Mouse (Mus musculus) layer of hippocampus, adult 8-10 months (tissue): ENCODE measurements around the gene Fam213b. TPM values are rescaled to one million over a fixed set of nuclear protein-coding genes. Genes with fewer than 3 reads are reported as not detected.

Experiments
- DNase-seq, 2 experiments: peaks; one replicate each; pipeline ENCODE4 v3.0.0; 2022; ENCODE audit warnings: low spot score in 2 of 2
- total RNA-seq, 4 experiments: library from RNA; stranded (reverse); gene quantifications; 2 replicates each; pipeline ENCODE4 v1.2.4; 2022

Fam213b gene
- total RNA-seq, result 10 to 100 TPM; 49.5 to 59.8 (median 57.0) TPM

- DNase-seq, result peak; percentile 76 to 79
These were observed at the start of gene Fam213b for GRCm38 (mm10) chr4:154898506-154899446. TSS of gene Fam213b (minus strand) at chr4:154899135.

DNA sequence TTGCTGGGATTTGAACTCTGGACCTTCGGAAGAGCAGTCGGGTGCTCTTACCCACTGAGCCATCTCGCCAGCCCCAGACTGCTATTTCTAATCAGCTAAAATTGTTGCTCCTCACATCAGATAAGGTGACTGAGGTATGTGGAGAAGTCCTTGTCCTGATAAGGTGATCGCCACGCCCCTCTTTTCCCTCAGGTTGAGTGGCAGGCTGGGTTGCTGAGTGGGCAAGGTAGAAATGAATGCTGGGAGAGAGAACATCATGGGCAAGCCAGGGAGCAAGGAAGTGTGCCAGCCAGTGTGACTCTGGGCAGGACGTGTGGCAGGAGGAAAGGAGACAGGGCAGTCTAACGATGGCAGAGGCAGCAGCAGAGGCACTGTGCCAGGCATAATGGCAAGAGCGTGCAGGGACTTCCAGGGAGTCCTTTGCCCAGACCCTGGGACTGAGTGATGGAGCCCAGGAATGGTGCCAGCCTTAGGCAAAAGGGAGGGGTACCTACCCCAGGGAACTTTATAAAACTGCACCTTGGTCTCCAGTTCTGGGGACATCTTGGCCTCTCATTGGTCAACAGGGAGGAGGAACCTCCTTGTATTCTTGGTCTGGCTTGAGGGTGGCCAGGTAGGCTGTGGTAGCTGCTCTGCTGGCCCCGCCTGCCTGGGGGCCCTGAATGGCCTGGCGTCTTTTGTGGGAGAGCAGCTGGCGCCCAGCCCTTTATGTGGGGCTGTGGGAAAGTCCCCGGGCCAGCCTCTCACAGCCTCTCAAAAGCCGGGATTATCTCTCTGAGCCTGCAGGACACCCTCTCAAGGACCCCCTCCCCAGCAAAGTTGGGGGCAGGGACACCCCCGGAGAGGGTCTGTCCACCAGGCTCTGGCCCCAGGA lies 49.4 kb upstream of the Fam213b start:
- DNase-seq, result peak; percentile 55 to 59

GRCm38 (mm10) chr4:154946319-154946718 lies 47.4 kb upstream of the Fam213b start:
- DNase-seq, result peak; percentile 49 to 56

- peak; percentile 77 to 80 for DNase-seq
These were observed 45.2 kb upstream of the Fam213b start for GRCm38 (mm10) chr4:154944121-154944590.

- DNase-seq, result no peak
These were observed 44.5 kb upstream of the Fam213b start for GRCm38 (mm10) chr4:154943323-154944039.

GRCm38 (mm10) chr4:154942632-154943322 lies 43.8 kb upstream of the Fam213b start:
- no peak for DNase-seq

DNA sequence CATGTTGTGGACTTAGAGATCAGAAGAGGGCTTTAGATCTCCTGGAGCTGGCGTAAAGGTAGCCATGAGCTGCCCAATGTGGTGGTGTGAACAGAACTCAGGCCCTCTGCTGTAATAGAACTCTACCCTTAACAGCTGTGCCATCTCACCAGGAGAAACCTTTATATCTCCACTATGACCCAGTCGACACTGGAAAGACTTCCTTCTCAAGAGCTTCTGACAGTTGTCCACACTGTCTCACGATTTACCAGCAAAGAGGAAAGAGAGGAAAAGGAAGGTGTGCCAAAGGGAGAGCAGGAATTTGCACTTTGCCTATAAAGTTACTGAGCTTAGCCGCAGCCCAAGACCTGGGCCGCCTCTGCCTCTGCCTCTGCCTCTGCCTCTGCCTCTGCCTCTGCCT lies 42.9 kb upstream of the Fam213b start:
- no peak for DNase-seq

- no peak for DNase-seq
These were observed 41.2 kb upstream of the Fam213b start for GRCm38 (mm10) chr4:154940156-154940555.

DNA sequence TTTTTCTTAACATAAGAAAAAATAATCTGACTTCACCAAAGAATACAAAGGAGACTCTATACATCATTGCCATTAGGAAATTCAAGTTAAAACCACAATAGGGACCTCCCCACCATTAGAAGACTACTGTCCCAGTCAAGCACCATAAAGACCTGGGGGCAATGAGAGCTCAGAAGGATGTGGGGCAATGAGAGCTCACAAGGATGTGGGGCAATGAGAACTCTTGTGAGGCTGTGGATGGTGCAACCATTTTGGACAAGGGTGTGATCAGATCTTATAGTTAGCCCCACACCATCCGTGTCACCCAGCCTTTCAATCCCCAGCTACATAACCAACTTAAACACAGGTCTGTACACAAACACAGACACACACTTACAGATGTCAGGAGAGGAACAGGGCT lies 38.8 kb upstream of the Fam213b start:
- no peak for DNase-seq

DNA sequence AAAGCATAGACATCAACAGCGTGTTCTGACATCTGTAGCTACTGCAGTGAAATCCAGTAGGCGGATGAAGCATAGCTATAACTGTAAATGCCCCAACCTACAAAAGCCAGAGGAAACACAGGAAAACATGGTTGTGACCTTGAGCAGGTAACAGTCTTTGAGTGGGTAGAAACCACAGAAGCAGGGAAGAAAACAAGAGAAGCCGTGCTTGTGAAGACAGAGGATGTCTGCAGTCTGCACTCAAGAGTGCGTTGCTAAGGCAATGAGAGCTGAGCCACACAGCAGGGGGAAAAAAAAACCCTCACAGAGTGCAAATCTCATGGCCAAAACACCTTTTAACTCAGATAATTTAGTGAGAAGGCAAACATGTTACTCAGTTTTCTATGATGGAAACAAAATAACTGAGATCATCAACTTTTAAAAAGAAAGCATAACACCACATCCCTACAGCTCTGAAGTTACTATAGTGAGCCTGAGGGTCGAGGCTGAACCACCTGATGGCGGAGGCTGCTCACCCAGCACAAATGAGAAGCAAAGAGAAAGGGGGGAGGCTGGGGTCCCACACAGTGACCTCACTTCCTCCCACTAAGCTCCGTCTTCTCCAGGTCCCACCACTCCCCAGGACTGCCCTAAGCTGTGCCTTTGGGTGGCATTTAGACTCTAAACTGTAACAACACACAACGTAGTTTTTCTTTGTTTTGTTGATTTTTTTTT lies 37.8 kb upstream of the Fam213b start:
- no peak for DNase-seq

DNA sequence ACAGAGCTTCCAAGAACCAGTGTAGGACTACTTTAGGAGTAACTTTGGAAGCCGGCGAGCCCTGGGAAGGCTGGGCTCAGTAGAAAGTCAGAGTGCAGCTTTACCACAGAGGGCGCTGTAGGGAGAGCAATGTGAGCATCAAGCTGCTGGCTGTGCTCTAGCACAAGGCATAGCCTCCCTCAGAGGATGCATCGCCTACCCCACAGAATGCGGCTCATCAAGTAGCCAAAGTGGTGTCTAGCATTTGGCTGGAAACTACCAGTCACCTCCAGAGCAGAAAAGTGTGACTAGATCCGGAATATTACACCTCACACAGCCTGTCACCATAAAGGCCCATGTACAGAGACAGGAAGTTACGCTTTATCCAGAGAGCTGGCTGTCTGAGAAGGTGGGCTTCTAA lies 36.9 kb upstream of the Fam213b start:
- DNase-seq, result no peak

DNA sequence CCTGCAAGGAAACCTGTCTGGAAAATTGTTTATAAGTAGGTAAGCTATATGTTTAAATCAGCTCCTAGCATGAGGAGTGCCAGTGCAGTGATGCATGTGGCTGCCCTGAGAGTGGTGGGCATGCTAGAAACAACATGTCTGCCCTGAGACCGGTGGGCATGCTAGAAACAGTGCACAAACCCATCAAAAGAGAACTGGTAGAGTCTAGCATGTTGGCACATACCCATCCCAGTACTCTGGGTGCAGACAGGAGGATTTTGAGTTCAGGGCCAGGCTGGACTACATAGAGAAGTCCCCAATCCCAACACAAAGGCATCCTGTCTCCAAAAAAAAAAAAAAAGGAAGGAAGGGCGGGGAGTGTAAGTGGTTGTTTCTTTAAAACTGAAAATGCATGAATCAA lies 35.9 kb upstream of the Fam213b start:
- DNase-seq, result no peak

GRCm38 (mm10) chr4:154933306-154933907 lies 34.5 kb upstream of the Fam213b start:
- no peak for DNase-seq

- no peak for DNase-seq
These were observed 30.2 kb upstream of the Fam213b start for GRCm38 (mm10) chr4:154929088-154929660.

DNA sequence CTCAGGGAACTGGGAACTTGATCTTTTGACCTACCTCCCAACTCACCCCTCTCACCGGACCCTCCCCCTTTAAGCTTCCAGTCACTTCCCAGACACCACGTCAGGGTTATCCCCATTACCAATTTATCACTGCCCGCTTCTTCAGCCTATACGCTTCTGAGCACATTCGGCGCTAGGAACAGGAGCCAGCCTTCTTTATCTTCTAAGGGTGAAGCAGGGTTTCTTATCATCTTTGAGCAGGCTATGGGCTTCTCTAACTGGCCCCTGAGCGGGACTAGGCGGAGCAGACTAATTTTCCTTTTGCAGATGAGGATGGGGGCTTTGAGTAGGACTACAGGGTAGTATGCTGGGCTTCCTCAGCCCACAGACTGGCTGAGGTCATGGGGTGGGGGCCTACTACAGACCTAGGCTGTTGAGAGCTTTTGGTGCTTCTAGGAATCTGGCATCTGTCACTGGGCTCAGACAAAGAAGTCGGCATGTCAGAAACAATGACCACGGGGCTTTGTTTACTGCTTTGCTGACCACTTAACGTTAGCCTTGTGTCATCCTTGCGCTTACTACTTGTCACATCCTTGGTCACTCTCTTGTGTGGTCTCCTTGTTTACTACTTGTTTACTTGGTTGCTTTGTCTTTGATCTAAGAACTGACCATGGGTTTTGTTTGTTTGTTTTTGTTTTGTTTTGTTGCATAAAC lies 29.6 kb upstream of the Fam213b start, which contains the start of gene Tnfrsf14:
Gene Tnfrsf14 (minus strand): TSS at position 169 of the 693 bp plus-strand sequence.
- DNase-seq, result no peak

- no peak for DNase-seq
These were observed 29.0 kb upstream of the Fam213b start for GRCm38 (mm10) chr4:154927899-154928337.

- DNase-seq, result no peak
These were observed 28.3 kb upstream of the Fam213b start for GRCm38 (mm10) chr4:154926969-154927898.
